ENCODE assay signal across 23 mouse cellular contexts in the genomic region with DNA sequence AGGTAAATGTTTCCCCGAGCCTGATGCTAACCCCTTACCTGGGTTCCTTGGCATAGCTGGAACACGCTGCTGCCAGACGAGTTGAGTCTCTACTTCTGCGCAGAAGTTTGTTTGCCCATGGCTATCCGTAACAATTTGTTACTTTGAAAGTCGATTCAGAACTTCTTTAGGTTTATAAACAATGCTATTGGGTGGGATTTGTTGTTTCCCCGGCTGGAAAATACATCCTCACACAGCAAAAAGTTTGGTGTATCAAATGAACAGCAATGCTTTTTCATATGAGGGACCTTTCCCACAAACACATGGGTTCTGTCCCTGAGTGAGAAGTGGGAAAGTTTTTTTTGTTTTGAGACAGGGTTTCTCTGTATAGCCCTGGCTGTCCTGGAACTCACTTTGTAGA. TPM values are rescaled to one million over a fixed set of nuclear protein-coding genes. Genes with fewer than 3 reads are reported as not detected.
"Had no signal": no experiment of that assay in that cellular context is flagged by ENCODE, and none has a peak within 500 bp of the region (broad histone marks: within the 10 kb centered on the region; RNA-seq: fewer than 3 reads in every experiment).

A gene (minus strand): TSS at position 101 of the 400 bp plus-strand sequence.

- H3K27ac ChIP-seq: neural tube, embryonic 12.5 days; neural tube, embryonic 13.5 days; neural tube, embryonic 15.5 days; stomach, embryonic 15.5 days; stomach, postnatal 0 days had no signal

- H3K9ac ChIP-seq: neural tube, embryonic 12.5 days; neural tube, embryonic 13.5 days; neural tube, embryonic 15.5 days; stomach, embryonic 15.5 days had no signal

- H3K4me1 ChIP-seq: neural tube, embryonic 12.5 days; neural tube, embryonic 13.5 days; neural tube, embryonic 15.5 days; stomach, embryonic 15.5 days had no signal

- H3K4me2 ChIP-seq: neural tube, embryonic 12.5 days; neural tube, embryonic 13.5 days; neural tube, embryonic 15.5 days; stomach, embryonic 15.5 days had no signal

- DNase-seq: retina, postnatal 1 day; right cerebral cortex, adult 18-20 months; right cerebral cortex, postnatal 14 days; right cerebral cortex, postnatal 25 days; right cerebral cortex, postnatal 4 days; spleen, adult 18-20 months; thymus, adult 18-20 months; thymus, adult 2 months; thymus, postnatal 14 days; thymus, postnatal 25 days; thymus, postnatal 36 days; thymus, postnatal 4 days had no signal

- H3K4me3 ChIP-seq: neural tube, embryonic 12.5 days; neural tube, embryonic 13.5 days; neural tube, embryonic 15.5 days; stomach, embryonic 15.5 days had no signal

- H3K9me3 ChIP-seq: neural tube, embryonic 12.5 days; neural tube, embryonic 13.5 days; neural tube, embryonic 15.5 days; stomach, embryonic 15.5 days had no signal

- H3K36me3 ChIP-seq: neural tube, embryonic 12.5 days; neural tube, embryonic 13.5 days; neural tube, embryonic 15.5 days; stomach, embryonic 15.5 days had no signal

- H3K27me3 ChIP-seq: neural tube, embryonic 12.5 days; neural tube, embryonic 13.5 days; neural tube, embryonic 15.5 days; stomach, embryonic 15.5 days had no signal

RNA-seq across cellular contexts. Expression of the gene that starts here (rescaled TPM):
- total RNA-seq: neutrophil, adult 5-6 weeks had no signal
- polyA plus RNA-seq: neural tube, embryonic 12.5 days; neural tube, embryonic 13.5 days; neural tube, embryonic 14.5 days; neural tube, embryonic 15.5 days; small intestine, adult 2 months; stomach, embryonic 14.5 days; stomach, embryonic 15.5 days; thymus, postnatal 0 days; urinary bladder, adult 2 months had no signal
